Mouse (Mus musculus): Measurements from ENCODE around the gene Gad1. TPM values are rescaled to one million over a fixed set of nuclear protein-coding genes. Genes with fewer than 3 reads are reported as not detected.
"Not testable (repeated sequence)": the region's sequence is repeated elsewhere in the genome, so short reads cannot be mapped to it uniquely, and the experiment has no call there.

The Gad1 gene
- polyA plus RNA-seq (2014; fragmentation: Nextera tagmentation; extraction: Ambion mirVana) = 0.57 and 0.99 TPM in 2 replicates

DNA sequence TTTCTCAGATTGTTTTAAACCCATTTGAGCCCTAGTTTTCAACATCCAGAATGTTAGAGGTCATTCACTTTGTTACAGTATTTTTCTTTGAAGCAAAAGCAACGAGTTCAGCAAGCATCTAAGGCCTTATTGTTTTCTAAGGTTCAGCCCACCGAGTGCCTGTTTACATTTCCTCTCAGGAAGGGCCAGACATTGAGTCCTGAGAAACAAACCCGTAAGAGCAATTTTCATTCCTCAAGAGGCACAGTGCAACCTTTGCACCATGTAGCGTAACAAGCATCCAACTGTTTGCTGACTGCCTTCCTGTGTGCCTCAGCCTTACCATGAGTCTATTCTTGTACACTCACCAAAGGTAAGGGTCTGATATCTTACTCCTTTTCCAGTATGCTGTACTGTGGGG, at the start of gene Gad1:
TSS of gene Gad1 (plus strand) at position 301 of the 400 bp plus-strand sequence.
- Histone ChIP-seq H3K27me3 (ENCODE audit: control insufficient read depth, insufficient read depth, low read length) (0 out of 2 replicates have a peak, but pooled peaks cover 9% of the 10 kb centered on the region), H3K4me3 (ENCODE audit: low read depth, low read length) (no peak within 1 kb of the TSS), H3K27ac (ENCODE audit: low read depth, low read length) (no peak within 1 kb of the TSS), H3K4me1 (ENCODE audit: control insufficient read depth, insufficient read depth, low read length) (no peaks in the 10 kb centered on the region), H3K36me3 (ENCODE audit: control insufficient read depth, insufficient read depth, low read length) (no peaks in the 10 kb centered on the region), H3K4me2 (no peak within 1 kb of the TSS), H3K9me3 (replicated peaks; ENCODE audit: control insufficient read depth, low read length) (no peaks in the 10 kb centered on the region), H3K9ac (ENCODE audit: low read depth, low read length) (no peak within 1 kb of the TSS)
- WGBS (ENCODE audit: insufficient replicate concordance) = 53% methylated on average over 4 of the region's 4 CpGs
- no peak for ATAC-seq (replicated peaks; ENCODE audit: insufficient number of reproducible peaks, low FRiP score, low TSS enrichment)

DNA sequence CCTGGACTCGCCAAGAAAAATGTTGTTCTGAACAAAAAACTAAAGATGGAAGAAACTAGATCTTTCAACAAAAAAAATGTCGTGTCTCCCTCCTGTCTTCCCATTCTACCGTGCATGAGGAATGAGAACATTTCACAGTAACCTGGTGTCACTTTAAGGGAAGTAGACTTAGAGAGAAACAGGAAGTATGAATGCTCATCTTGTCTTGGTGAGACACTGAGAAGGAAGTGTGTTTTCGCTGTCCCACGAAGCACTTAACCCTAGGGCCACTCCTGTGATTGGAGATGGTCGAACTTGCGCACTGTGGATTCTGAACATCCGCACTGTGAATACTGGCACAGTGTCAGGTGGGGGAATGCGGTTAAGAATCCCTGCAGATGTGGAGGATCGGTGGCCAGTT, 49.4 kb upstream of the Gad1 start:
- no peak overlapping the region for H3K9ac ChIP-seq (ENCODE audit: low read depth, low read length)
- peaks cover 5% of the 10 kb centered on the region; the same call in 1 of the 2 replicates for H3K27me3 ChIP-seq (ENCODE audit: control insufficient read depth, insufficient read depth, low read length)
- no peaks in the 10 kb centered on the region for H3K9me3 ChIP-seq (replicated peaks; ENCODE audit: control insufficient read depth, low read length)
- no peak overlapping the region for H3K27ac ChIP-seq (ENCODE audit: low read depth, low read length)
- no peak overlapping the region for H3K4me2 ChIP-seq
- no peaks in the 10 kb centered on the region; the same call in 1 of the 2 replicates for H3K4me1 ChIP-seq (ENCODE audit: control insufficient read depth, insufficient read depth, low read length)
- no peaks in the 10 kb centered on the region for H3K36me3 ChIP-seq (ENCODE audit: control insufficient read depth, insufficient read depth, low read length)
- 75% methylated on average over 10 of the region's 10 CpGs for WGBS (ENCODE audit: insufficient replicate concordance)
- no peak overlapping the region for H3K4me3 ChIP-seq (ENCODE audit: low read depth, low read length)
- no peak for ATAC-seq (replicated peaks; ENCODE audit: insufficient number of reproducible peaks, low FRiP score, low TSS enrichment)

DNA sequence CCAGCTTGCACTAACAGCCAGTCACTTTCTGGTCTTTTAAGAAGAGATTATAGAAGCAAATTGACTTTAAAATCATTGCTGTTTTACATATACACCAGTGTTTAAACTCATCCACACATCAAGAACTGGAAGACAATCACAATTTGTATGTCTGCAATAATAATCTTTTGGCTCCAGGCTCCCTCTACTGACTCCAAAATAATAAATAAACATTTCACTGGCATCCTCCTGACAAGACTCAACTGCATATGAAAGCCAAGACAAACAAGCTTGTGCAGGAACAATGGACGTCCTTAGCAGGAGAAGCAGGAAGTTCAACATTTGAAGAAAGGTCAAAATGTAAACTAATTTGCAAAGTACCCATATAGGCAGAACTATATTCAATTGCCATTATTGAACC, 47.6 kb upstream of the Gad1 start:
- Histone ChIP-seq H3K9me3 (replicated peaks; ENCODE audit: control insufficient read depth, low read length) (no peaks in the 10 kb centered on the region), H3K4me2 (no peak overlapping the region), H3K4me3 (ENCODE audit: low read depth, low read length) (no peak overlapping the region), H3K27ac (ENCODE audit: low read depth, low read length) (0 out of 2 replicates have a peak overlapping the region, but pooled peaks have one; percentile 29), H3K9ac (ENCODE audit: low read depth, low read length) (no peak overlapping the region), H3K27me3 (ENCODE audit: control insufficient read depth, insufficient read depth, low read length) (0 out of 2 replicates have a peak, but pooled peaks cover 2% of the 10 kb centered on the region), H3K4me1 (ENCODE audit: control insufficient read depth, insufficient read depth, low read length) (no peaks in the 10 kb centered on the region; the same call in 1 of the 2 replicates), H3K36me3 (ENCODE audit: control insufficient read depth, insufficient read depth, low read length) (no peaks in the 10 kb centered on the region)
- ATAC-seq (replicated peaks; ENCODE audit: insufficient number of reproducible peaks, low FRiP score, low TSS enrichment) = no peak
- WGBS (ENCODE audit: insufficient replicate concordance) = 36% methylated on average over 1 of the region's 1 CpGs

DNA sequence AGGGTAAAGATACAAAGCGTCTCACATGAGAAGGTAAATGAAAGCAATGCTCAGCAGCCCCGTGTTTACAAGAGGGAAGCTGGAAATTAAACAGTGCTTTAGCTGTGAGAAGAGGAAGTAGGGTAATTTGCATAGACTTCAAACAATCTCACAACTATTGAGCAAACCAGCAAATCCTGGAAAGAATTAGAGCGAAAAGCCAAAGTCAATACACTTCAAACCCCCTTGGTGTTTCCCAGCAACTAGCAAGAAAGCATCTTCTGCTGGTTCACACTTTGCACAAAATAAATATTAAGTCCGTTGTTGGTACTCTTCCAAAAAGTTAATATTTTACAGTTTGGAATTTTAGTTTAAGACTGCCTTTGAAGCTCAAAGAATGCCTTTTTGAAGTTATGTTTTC, 47.0 kb upstream of the Gad1 start:
- H3K27ac ChIP-seq (ENCODE audit: low read depth, low read length) = 0 out of 2 replicates have a peak overlapping the region, but pooled peaks have one; percentile 29
- H3K4me2 ChIP-seq = no peak overlapping the region
- H3K9ac ChIP-seq (ENCODE audit: low read depth, low read length) = no peak overlapping the region
- ATAC-seq (replicated peaks; ENCODE audit: insufficient number of reproducible peaks, low FRiP score, low TSS enrichment) = no peak
- no peaks in the 10 kb centered on the region for H3K9me3 ChIP-seq (replicated peaks; ENCODE audit: control insufficient read depth, low read length)
- 41% methylated on average over 4 of the region's 4 CpGs for WGBS (ENCODE audit: insufficient replicate concordance)
- H3K36me3 ChIP-seq (ENCODE audit: control insufficient read depth, insufficient read depth, low read length) = no peaks in the 10 kb centered on the region
- no peaks in the 10 kb centered on the region; the same call in 1 of the 2 replicates for H3K4me1 ChIP-seq (ENCODE audit: control insufficient read depth, insufficient read depth, low read length)
- no peak overlapping the region for H3K4me3 ChIP-seq (ENCODE audit: low read depth, low read length)
- H3K27me3 ChIP-seq (ENCODE audit: control insufficient read depth, insufficient read depth, low read length) = no peaks in the 10 kb centered on the region

DNA sequence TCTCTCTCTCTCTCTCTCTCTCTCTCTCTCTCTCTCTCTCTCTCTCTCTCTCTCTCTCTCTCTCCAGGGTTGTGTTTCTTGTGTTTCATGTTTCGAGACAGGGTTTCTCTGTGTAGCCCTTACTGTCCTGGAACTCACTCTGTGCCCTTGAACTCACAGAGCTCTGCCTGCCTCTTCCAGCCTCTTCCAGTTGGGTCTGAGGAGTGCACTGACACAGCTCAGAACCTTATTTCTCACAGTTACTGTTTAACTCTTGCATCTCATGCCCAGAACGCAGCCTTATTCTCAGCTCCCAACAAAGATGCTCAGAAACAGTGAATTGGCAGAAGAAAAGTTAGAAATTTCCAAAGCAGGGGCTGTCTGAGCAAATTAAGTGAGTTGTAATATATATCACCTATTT, 46.5 kb upstream of the Gad1 start:
- Histone ChIP-seq H3K4me1 (ENCODE audit: control insufficient read depth, insufficient read depth, low read length) (no peaks in the 10 kb centered on the region; the same call in 1 of the 2 replicates), H3K36me3 (ENCODE audit: control insufficient read depth, insufficient read depth, low read length) (no peaks in the 10 kb centered on the region), H3K27me3 (ENCODE audit: control insufficient read depth, insufficient read depth, low read length) (no peaks in the 10 kb centered on the region), H3K4me3 (ENCODE audit: low read depth, low read length) (no peak overlapping the region), H3K9ac (ENCODE audit: low read depth, low read length) (no peak overlapping the region), H3K9me3 (replicated peaks; ENCODE audit: control insufficient read depth, low read length) (no peaks in the 10 kb centered on the region), H3K27ac (ENCODE audit: low read depth, low read length) (no peak overlapping the region), H3K4me2 (no peak overlapping the region)
- 43% methylated on average over 2 of the region's 2 CpGs for WGBS (ENCODE audit: insufficient replicate concordance)
- ATAC-seq (replicated peaks; ENCODE audit: insufficient number of reproducible peaks, low FRiP score, low TSS enrichment) = no peak

DNA sequence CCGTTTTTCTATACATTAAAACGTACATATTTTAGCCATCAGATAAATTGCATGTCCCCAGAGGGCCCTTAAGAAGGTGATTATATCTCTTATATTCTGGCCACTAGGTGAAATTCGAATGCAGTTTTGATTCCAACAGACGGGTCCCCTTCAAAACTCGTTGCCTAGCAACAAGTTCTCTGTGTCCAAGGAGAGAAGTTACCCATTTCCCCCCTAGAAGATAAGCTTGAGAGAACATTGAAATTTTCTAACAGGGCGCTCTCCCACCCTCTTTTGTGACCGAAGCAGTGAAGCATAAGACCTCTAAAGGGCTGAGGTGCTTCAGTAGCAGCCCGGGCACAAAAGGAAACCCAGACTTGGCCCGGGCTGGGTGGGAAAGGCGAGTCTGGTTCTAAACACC, 44.4 kb upstream of the Gad1 start, which contains the start of gene Erich2:
TSS of gene Erich2 (plus strand) at position 324 of the 400 bp plus-strand sequence.
- Histone ChIP-seq H3K36me3 (ENCODE audit: control insufficient read depth, insufficient read depth, low read length) (no peaks in the 10 kb centered on the region), H3K27ac (ENCODE audit: low read depth, low read length) (peak within 1 kb of the TSS; percentile 22; the same call in 1 of the 2 replicates), H3K4me3 (ENCODE audit: low read depth, low read length) (peak within 1 kb of the TSS; percentile 58), H3K4me2 (peak within 1 kb of the TSS; percentile 88), H3K27me3 (ENCODE audit: control insufficient read depth, insufficient read depth, low read length) (no peaks in the 10 kb centered on the region), H3K9ac (ENCODE audit: low read depth, low read length) (peak within 1 kb of the TSS; percentile 64), H3K9me3 (replicated peaks; ENCODE audit: control insufficient read depth, low read length) (no peaks in the 10 kb centered on the region), H3K4me1 (ENCODE audit: control insufficient read depth, insufficient read depth, low read length) (no peaks in the 10 kb centered on the region; the same call in 1 of the 2 replicates)
- 22% methylated on average over 10 of the region's 10 CpGs for WGBS (ENCODE audit: insufficient replicate concordance)
- no peak for ATAC-seq (replicated peaks; ENCODE audit: insufficient number of reproducible peaks, low FRiP score, low TSS enrichment)

DNA sequence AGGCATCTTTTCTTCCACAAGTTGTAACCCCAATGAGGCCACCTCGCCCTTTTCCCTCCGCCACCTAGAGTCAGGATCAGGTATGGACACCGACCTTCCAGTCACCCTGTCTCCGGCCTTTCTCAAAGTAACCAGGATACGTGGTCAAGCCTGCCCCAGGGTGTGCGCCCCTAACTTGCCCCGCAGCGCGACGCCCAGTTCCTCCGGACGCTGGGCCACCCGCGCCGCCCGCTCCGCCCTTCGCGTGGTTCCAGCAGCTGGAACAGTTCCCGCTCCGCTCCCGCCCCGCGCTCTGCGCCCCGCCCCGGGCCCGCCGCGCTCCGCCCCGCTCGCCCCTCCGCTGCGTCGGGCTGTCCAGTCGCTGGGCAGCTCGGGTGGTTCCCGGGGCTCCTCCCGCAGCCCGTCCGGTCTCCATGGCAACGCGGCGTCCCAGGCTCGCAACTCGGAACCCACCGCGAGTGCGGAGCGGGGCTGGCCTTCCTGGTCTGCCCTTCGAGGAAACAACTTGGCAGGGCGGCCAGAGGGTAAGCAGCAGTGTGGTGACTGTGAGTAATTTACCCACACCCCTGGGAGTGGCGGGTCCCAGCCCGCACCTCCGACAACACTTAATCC, 43.7 kb upstream of the Gad1 start:
- Histone ChIP-seq H3K27ac (ENCODE audit: low read depth, low read length) (peak overlapping the region; percentile 22; the same call in 1 of the 2 replicates), H3K4me2 (peak overlapping the region; percentile 88), H3K27me3 (ENCODE audit: control insufficient read depth, insufficient read depth, low read length) (no peaks in the 10 kb centered on the region), H3K9me3 (replicated peaks; ENCODE audit: control insufficient read depth, low read length) (no peaks in the 10 kb centered on the region), H3K36me3 (ENCODE audit: control insufficient read depth, insufficient read depth, low read length) (no peaks in the 10 kb centered on the region), H3K4me1 (ENCODE audit: control insufficient read depth, insufficient read depth, low read length) (no peaks in the 10 kb centered on the region; the same call in 1 of the 2 replicates), H3K4me3 (ENCODE audit: low read depth, low read length) (peak overlapping the region; percentile 58), H3K9ac (ENCODE audit: low read depth, low read length) (peak overlapping the region; percentile 64)
- ATAC-seq (replicated peaks; ENCODE audit: insufficient number of reproducible peaks, low FRiP score, low TSS enrichment) = peak; percentile 91
- under 1% methylated on average over 56 of the region's 56 CpGs for WGBS (ENCODE audit: insufficient replicate concordance)

DNA sequence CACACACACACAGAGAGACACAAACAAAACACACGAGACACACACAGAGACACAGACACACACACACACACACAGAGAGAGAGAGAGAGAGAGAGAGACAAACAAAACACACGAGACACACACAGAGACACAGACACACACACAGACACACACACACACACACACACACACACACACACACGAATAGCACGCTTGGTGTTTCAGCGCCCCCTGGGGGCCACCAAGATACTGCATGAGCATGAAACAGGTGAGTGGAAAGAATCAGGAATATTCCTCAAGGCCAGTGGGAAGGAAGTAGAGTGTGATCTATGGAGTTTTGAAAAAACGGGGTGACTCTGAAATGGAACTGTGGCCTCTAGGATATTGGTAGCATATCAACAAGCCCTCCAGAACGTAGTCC, 14.6 kb upstream of the Gad1 start:
- not testable (repeated sequence) for H3K4me2 ChIP-seq; H3K9ac ChIP-seq (ENCODE audit: low read depth, low read length); H3K4me1 ChIP-seq (ENCODE audit: control insufficient read depth, insufficient read depth, low read length); H3K4me3 ChIP-seq (ENCODE audit: low read depth, low read length); H3K9me3 ChIP-seq (replicated peaks; ENCODE audit: control insufficient read depth, low read length); ATAC-seq (replicated peaks; ENCODE audit: insufficient number of reproducible peaks, low FRiP score, low TSS enrichment); H3K36me3 ChIP-seq (ENCODE audit: control insufficient read depth, insufficient read depth, low read length); H3K27me3 ChIP-seq (ENCODE audit: control insufficient read depth, insufficient read depth, low read length); H3K27ac ChIP-seq (ENCODE audit: low read depth, low read length)
- WGBS (ENCODE audit: insufficient replicate concordance) = 46% methylated on average over 7 of the region's 7 CpGs

DNA sequence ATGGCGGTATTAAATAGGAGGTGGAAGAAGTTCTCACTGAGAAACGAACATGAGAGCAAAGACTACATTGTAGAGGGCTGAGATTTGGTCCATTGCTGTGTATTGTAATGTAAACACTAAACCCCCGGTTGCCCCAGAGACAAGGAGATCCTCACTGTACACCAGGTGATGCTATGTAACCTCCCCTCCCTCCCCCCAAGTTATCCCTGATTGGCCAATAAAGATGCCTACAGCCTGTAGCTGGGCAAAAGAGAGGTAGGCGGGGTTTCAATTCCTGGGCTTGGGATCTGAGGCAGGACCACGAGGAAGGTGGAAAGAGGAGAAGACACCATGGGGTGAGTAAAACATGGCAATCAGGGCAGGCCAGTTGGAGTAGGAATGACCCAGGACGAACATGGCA, 2.2 kb upstream of the Gad1 start:
- Histone ChIP-seq H3K27me3 (ENCODE audit: control insufficient read depth, insufficient read depth, low read length) (no peaks in the 10 kb centered on the region), H3K9ac (ENCODE audit: low read depth, low read length) (no peak overlapping the region), H3K9me3 (replicated peaks; ENCODE audit: control insufficient read depth, low read length) (no peaks in the 10 kb centered on the region), H3K4me2 (no peak overlapping the region), H3K4me1 (ENCODE audit: control insufficient read depth, insufficient read depth, low read length) (no peaks in the 10 kb centered on the region), H3K36me3 (ENCODE audit: control insufficient read depth, insufficient read depth, low read length) (no peaks in the 10 kb centered on the region), H3K27ac (ENCODE audit: low read depth, low read length) (no peak overlapping the region), H3K4me3 (ENCODE audit: low read depth, low read length) (no peak overlapping the region)
- no peak for ATAC-seq (replicated peaks; ENCODE audit: insufficient number of reproducible peaks, low FRiP score, low TSS enrichment)
- 50% methylated on average over 6 of the region's 6 CpGs for whole genome bisulfite sequencing (ENCODE audit: insufficient replicate concordance)

All from heart, embryonic 11.5 days (tissue).